Mouse (Mus musculus) gonadal fat pad, adult 2 months (tissue): ENCODE measurements at regions not wholly inside any gene's neighbourhood (a gene's known extent, or its start where the extent isn't known, plus 50 kb on each side); places are given as distances from the start of the nearest gene placed in this dataset.

Source experiments
- DNase-seq: peaks from one replicate; pipeline ENCODE4 v3.0.0-alpha.2; 2012; ENCODE audit warnings: low read depth

GRCm38 (mm10) chr1:73116526-73116925 is 100.8 kb upstream of the Tnp1 start:
- no peak for DNase-seq

- DNase-seq, result no peak
Observed at GRCm38 (mm10) chr1:73115854-73116253, 100.1 kb upstream of the Tnp1 start.

DNA sequence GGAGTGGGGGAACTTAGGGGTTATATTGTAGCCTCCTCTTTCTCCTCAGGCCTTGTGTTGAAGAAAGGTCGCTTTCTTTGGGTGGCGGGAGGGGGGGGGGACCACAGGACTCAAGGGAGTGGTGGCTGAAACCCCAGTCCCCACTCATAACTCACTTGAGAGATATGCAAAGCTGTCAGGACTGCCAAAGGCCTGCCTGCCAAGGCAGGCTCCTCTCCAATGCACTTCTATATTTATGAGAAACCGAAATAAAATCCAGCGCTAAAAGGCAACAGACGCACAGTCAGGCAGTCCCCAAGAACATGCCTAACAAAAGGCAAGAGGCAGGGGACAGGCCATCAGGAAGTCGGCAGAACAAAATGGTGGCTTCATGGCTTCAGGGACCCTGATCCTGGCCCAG is 97.4 kb upstream of the Tnp1 start:
- DNase-seq, result no peak

GRCm38 (mm10) chr1:73112711-73113110 is 97.0 kb upstream of the Tnp1 start:
- no peak for DNase-seq

GRCm38 (mm10) chr1:73111911-73112310 is 96.2 kb upstream of the Tnp1 start:
- DNase-seq, result no peak

DNA sequence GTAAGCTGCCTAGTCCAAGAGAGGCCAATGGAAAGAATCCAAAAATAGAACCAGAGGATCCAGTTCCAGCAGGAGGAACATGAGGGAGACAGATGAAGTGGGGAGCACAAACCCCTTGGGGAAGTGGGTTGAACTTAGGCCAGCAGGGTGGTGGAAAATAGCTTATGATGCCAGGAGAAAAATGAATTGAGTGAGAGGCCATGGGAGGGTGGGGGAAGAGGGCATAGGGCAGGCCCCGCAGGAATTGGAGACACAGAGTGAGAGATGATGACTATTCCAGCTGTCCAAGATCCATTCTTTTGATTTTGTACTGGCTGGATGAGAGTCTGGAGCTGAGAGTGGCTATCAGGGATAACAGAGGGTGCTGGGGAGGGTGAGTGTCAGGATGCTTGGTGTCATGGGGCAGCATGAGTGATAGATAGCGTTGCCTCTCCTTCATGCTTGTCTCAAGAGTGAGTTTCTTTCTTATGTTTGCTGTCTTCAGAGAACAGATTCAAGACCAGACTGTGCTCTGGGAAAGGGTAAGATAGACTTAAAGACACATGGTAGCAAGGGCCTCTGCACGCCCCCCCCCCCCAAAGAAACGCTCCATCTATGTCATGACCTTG is 90.3 kb upstream of the Tnp1 start:
- no peak for DNase-seq

- DNase-seq, result no peak
Observed at GRCm38 (mm10) chr1:73097645-73098440, 82.1 kb upstream of the Tnp1 start.

DNA sequence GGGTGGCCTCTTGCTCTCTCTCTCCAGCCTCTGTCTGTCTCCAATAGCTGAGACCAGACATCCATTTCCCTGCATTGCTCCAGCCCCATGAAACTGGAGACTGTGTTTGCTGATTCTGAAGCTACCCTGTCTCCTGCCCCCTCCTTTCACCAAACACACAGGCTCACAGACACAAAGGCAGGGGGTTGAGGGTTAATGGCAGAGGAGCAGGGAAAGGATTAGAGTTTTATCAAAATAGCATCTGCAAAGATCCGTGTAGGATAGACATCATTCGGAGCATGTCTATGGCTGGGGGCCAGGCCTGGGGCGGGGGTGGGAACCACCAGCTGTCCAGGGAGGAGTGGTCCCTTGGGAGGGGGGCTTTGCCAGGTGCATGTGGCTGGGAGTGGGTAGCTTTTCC is 73.9 kb upstream of the Tnp1 start:
- DNase-seq, result no peak

GRCm38 (mm10) chr1:73088494-73088893 is 72.8 kb upstream of the Tnp1 start:
- DNase-seq, result no peak

GRCm38 (mm10) chr1:73084946-73085345 is 69.2 kb upstream of the Tnp1 start:
- DNase-seq, result no peak

DNA sequence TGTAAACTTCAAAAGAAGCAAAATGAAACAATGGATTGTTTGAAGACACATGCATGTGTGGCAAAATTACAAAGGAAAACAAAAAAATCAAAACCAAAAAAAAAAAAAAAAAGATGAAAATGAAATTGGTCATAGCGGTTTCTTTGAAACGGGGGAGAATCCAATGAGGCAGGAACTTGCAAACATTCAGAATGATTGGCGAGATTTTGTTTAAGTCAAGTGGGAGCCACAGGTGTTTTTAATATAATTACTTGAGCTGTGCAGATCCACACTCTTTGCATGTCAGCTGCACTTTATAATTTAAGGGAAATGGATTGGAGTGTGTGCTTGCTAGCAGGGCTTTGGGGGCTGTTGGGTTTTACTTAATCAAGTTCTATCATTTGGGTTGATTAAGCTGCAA is 67.7 kb upstream of the Tnp1 start:
- DNase-seq, result no peak

- no peak for DNase-seq
Observed at GRCm38 (mm10) chr1:73079518-73079917, 63.8 kb upstream of the Tnp1 start.

- no peak for DNase-seq
Observed at GRCm38 (mm10) chr1:73077156-73077555, 61.4 kb upstream of the Tnp1 start.

DNA sequence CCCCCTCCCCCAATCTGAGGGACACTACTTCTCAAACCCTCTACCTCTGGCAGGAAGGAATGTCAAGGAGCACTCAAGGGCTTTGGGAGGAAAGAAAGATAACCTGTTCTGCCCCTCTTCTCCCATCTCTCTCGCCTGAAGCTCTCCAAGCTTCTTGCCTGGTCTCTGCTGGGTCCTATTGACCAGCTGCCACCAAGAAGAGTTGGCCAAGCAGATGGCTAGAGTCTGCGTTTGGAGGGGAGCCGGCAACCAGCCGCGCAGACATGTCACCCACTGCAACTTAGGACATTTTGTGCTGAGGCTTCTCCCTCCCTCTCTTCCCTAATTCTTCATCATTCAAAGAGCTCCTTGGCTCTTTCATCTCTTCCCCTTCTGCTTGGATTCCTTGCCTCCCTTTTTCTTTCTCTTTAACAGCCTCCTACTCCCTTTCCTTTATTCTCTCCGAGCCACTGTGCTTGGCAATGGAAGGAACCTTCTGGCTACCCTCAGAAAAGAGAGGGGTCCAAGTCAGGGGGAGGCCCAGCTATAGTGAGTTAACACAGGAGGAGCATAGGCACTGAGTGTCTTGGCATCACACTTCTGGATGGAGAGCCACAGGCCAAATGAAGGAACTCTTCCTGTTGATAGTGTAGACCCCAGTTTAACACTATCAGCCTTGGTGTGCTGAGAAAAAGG is 60.1 kb upstream of the Tnp1 start:
- DNase-seq, result no peak

DNA sequence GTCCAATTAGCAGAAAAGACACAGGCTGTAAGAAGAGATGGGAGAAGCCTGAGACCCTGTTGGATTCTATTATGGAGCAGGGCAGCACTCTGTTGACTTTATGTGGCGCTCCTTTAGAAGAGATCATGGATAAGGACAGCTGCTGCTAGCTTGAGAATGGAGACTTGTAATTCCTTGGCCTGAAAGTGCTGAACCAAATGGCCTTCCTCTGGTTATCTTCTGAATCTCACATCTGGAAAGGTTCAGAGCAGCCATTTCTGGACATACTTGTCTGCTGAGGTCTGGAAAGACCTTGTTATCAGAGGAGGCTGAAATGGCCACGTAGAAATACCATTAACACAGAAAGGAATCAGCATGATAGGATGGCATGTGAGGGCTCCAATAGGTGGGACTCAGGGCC is 59.5 kb upstream of the Tnp1 start:
- DNase-seq, result no peak

- no peak for DNase-seq
Observed at GRCm38 (mm10) chr1:73074525-73074924, 58.8 kb upstream of the Tnp1 start.

GRCm38 (mm10) chr1:73072237-73072904 is 56.7 kb upstream of the Tnp1 start:
- DNase-seq, result no peak

- no peak for DNase-seq
Observed at GRCm38 (mm10) chr1:73070126-73070525, 54.4 kb upstream of the Tnp1 start.
